Mouse (Mus musculus) CH12F3 (cell line): ENCODE results near the gene Bbs9.

Experiments used
- in situ Hi-C: fragments of 300-500 bp; cut with MboI; formaldehyde crosslinking; loops from 2 replicates; pipeline ENCODE4 v1.14.3; 2020; ENCODE audit warnings: low sequenced_read_pairs

Gene Bbs9

DNA sequence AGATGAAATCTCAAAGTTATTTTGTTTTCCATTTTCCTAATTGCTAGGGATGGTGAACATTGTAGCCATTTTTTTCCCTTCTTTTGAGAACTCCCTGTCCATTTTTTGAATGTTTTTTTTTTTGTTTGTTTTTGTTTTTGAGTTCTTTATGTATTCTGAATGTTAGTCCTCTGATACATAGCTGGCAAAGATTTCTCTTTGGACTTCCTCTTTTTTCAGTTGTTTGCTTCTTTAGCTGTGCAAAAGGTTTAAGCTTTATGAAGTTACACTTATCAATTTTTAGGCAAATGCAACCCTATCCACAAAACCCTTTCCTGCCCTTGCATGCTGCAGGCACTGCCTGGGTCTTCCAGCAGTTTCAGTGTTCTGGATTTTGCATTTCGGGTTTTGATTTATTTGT lies 143.7 kb downstream of the Bbs9 start:
- in situ Hi-C loops = no loop called here

DNA sequence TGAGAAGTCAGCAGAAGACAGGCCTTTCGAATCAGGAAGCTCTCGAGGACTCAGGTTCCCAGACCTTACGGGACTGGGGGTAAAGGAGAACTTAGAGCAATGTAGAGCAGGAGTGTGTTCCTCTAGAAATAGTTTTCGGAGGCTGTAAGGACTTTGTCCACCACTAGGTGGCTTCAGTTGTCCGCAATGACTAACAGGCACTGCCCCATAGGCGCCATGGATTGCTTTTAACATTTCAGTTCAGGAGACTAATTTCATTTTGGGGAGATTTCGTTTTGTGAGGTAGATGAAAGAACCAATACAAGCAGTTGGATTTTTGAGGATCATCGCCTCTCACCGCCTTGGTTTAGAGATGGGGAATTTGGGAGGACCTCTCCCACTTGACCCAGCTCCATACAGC lies 149.5 kb downstream of the Bbs9 start:
- in situ Hi-C loops = no loop called here

DNA sequence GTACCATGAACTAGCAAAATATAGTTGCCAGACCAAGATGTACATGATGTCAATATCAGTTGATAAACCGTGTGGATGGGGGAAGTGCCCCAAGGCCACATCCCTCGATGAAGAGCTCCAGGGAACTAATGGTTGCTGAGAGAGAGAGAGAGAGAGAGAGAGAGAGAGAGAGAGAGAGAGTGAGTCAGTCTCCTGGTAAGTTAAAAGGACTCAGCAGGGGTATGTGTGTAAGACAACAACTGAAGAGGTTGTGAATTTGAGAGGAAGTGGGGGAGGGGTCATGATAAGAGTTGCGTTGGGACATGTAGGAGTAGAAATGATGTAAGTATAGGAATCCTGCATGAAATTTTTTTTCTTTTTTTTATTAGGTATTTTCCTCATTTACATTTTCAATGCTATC lies 150.5 kb downstream of the Bbs9 start:
- in situ Hi-C loops = no loop called here

DNA sequence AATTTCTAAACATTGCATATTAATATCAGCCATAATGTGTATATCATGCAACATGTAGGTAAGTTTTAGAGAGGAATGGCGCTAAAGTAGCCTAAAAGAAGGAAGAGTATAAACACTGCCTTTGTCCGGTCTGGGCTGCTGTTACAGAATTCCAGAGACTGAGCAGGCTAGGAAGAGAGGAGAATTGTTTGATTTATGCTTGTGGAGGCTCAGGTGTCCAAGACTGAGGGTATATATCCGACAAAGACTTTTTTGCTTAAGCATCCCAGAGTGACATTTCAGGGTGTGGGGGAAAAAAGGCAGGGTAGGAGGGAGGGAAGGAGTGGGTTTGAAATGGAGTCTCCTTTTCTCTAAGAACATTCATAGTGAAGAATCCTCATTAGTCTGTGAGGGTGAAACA lies 152.4 kb downstream of the Bbs9 start:
- in situ Hi-C loops = no loop called here

DNA sequence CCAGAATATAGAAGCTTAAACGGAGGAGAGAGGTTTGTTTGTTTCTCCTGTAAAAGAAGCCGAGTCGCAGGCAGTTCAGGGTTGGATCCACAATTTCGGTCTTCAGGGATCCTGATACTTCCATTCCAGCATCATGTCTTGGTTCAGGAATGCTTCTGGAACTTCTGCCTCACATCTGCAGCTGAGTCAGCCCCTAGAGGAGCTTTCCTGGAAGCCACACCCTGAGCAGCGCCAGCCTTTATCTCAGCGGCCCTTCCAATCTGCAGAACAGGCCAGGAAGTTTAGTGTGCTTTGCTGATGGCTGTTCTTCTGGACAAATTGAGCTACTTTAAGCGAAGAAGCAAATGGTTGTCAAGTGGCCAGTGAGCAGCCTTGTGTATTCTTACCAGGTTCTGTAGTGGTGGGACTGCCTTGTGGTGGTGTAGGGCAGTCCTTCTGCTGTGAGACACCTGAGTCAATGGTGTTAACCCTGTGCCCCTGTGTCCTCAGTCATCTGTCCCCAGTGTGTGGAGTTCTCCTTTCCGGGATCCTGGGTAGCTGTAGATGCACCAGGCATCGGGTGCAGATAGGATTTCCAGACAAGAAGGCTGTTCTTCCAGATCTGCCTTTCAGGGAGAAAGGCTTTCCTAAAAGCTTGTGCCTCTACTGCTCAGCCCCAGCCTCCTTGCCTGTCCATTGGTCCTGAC lies 157.4 kb downstream of the Bbs9 start:
- in situ Hi-C loops = no loop called here

DNA sequence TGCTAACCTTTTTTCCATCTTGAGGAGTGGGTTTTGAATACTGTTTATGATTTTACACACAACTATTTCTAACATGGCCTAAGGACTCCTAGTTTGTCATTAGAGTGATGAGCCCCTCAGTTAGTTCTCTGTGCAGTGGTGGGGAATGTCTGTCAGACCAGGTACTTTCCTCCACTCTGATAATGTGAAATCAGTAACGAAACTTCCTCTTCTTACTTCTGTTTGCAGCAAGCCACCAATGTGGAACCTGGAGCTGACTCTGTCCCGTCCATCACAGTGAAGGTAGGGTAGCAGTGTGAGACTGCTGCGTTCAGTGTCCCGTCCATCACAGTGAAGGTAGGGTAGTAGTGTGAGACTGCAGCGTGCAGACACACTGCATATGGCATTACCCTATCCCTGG lies 163.0 kb downstream of the Bbs9 start:
- in situ Hi-C loops = no loop called here

DNA sequence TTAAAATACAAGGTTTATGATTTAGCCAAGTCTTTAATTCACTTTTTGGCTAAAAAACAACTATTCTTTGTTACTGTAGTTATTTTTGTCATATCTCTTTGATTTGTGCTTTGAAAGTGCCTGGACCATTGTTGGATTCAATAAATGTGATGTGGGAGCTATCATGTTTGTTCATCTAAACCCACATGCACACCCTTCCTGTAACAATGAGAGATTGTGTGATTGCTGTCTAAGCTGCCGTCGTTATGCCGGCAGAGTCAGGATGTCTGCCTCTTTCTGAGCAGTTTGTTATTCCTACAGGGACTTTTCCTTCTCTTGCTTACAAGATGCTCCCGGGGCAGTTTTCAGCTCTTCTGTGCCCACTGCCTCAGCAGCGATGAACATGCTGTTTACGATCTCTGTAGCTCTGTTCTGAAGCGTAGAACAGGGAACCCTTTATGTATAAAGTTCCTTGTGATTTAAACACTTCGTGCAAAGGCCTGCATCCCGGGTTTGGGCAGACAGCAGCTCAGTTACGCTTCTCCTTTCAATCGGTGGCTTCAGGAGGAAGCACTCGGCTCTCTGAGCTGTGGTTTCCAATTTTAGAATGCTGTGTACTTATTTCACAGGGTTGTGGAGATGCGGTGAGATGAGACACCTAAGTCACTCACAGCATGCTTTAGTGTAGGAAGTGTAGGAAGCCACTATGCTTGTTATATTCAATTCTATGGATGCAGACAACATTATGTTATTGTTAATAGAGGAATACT lies 165.3 kb downstream of the Bbs9 start:
- in situ Hi-C loops = no loop called here

DNA sequence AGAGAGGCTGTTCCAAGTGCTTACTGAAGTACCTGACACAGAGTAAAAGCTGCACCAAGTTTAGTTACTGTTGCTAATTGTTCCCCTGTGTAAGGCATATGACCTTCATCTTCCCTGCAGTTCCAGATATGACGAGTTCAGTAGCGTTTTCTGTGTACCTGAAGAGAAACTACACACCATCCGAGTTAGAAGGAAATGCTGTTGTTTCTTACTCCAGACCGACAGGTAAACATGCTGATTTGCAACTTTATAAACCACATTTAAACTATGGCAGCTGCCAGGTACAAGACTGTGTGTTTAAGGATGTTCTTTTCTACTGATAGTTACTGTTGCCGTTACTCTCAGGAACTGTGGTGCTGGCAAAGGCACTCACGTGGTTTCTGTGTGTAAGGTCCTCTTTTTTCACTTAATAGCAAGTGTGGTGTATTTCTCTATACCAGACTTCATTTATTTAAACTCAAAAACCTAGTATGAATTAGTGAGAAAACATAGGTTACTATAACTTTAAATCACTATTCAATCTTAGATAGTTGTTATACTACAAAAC lies 170.4 kb downstream of the Bbs9 start:
- in situ Hi-C loops = no loop called here

DNA sequence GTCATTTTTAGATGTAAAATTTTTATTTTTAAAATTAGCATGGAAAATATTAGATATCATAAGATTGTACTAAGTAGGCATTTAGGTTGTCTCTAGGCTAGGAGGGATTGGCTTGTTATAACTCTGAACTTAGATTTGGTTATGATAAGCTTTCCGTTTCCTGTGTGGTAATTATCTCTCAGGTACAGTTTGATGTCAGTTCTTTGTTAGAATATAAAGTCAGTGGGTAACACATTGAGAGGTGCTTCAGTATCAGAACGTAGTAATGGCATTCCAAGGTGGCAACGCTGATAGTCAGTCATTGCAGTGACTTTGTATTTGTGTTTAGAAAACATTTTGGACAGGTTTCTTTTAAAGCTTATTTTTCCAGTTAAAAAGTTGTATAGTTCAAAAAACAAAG lies 170.9 kb downstream of the Bbs9 start:
- in situ Hi-C loops = no loop called here

DNA sequence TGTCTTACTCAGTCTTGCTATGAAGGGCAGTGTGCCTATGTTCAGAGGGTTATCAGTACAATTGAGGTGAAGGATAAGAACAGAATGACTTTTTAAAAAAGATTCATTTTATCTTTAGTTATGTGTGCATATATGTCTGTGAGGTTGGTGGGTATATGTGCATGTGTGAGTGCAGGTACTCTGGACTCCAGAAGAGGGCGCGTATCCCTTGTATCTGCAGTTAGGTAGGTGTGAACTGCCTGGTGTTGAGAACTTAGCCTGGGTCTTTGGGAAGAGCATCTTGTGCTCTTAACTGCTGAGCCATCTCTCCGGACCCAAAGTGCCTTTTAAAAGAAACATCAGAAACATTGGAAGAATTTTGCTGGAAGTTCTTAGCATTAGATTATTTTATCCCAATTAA lies 172.6 kb downstream of the Bbs9 start:
- in situ Hi-C loops = no loop called here

DNA sequence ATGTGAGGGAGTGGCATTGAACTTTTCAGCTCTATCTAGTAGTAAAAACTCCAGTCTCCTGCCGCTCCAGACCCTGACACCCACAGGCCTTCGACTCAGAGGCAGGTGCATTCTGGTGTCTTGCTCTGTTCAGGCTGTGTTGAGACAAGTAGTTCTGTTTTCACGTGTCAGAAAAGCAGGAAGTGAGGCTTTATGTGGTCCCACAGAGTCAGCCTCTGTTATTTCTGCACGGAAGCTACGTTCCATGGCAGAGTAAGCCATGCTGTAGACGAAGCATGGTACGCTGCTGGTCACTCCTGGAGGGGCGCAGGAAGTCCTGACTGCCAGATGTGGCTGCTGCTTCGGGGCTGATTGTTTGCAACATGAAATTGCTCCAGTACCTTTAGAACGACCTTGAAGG lies 174.1 kb downstream of the Bbs9 start:
- in situ Hi-C loops = no loop called here

DNA sequence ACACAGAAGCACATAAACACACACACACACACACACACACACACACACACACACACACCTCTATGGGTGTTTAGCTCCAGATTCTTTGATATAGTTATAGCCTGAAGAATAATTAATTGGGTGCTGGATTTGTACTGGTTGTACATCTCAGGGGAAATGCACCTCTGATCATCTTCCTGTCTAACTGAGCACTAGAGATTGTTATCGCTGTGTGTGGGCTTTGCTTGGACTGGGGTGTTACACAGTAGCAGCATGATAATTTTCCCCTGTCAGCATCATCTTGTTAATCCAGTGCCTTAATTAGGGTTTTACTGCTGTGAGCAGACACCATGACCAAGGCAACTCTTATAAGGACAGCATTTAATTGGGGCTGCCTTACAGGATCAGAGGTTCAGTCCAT lies 175.3 kb downstream of the Bbs9 start:
- in situ Hi-C loops = no loop called here

DNA sequence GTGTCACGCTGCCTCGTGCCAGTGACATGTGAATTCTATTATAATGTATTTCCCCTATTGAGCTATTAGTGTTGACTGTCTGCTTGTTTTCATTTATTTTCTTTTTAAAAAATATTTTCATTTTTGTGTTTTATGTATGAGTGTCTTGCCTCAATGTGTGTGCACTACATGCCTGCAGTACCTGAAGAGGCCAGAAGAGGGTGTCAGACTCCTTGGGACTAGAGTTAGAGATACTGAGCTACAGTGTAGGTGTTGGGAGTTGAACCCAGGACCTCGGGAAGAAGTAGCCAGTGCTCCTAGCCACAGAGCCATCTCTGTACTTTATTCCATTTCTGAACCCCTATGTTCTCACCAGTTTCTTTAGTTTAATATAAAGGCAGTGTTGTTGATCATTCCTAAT lies 176.1 kb downstream of the Bbs9 start:
- in situ Hi-C loops = no loop called here

DNA sequence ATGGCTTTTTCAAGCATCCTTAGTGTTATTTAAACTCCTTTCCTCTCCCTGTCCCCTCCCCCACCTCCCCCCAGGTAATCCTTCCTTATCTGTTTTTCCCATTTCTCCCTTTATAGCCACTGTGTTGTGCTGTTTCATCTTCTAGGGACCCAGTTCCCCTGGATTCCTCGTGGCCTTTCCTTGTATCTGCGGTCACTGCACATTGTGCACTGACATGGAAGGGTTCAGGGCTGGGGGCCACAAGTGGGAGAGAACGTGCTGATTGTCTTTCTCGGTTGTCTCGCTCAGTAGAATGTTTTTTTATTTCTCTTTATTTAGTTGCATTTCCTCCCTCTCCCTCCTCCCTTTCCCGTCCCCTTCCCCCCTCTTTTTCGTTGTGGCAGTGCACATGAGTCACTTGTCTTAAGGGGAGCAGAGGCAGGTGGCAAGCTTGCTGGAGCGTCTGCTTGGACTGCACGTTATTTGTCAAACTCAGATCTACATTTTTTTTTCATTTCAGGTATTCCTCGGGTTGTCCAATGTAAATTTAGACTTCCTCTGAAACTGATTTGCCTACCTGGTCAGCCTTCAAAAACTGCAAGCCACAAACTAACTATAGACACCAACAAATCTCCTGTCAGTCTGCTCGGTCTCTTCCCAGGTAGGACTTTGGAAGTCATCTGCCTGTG lies 179.3 kb downstream of the Bbs9 start:
- in situ Hi-C loops = no loop called here

DNA sequence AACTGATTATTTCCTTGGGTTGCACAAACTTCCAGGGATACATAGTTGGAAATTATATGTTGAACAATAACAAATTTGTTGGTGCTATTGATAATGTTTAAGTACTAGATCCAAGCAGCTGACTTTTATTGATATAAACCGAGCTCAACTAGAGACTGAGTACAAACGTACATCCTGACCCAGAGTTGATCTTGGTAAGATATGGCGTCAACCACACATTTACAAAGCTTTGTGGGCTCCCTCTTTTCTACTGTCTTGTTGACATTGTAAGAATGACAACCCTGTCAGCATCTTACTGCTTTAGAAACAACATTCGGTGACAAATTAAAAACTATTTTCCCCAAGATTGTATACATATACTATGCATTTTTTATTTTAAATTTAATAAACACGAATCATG lies 181.7 kb downstream of the Bbs9 start:
- in situ Hi-C loops = no loop called here

DNA sequence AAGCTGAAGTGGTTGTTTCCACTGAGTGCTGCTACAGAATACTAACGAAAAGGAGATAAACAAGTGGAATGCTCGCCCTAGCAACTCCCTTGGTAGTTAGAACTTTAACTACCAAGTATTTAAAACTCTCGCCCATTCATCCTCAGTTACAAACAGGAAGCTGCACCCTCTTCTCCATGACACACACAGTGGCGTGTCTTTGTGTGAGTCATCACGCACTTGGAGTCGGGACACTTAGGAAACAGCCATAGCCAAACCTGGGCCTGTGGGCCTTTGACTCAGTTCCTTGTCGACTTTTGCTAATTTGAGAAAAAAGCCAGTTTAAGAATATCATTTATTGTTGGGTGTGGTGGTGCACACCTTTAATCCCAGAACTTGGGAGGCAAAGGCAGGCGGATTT lies 189.6 kb downstream of the Bbs9 start:
- in situ Hi-C loops = no loop called here

DNA sequence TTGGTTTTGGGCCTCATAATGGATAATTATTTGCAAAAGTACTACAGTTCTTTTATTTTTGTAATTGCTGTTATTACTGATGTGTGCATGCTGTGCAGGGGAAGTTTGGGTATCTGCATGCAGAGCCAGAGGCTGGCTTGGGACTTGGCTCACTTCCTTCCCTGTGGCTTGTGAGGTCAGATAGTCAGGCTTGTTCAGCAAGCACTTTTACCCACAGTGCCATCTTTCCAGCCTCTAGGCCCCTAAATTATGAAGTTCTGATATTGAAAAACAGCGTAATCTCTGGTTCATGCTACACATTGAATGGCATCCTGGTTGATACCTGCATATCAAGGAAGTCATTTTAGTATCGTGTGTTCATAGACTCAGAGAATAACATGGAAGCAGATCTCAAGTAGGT lies 197.4 kb downstream of the Bbs9 start:
- in situ Hi-C loops = no loop called here

DNA sequence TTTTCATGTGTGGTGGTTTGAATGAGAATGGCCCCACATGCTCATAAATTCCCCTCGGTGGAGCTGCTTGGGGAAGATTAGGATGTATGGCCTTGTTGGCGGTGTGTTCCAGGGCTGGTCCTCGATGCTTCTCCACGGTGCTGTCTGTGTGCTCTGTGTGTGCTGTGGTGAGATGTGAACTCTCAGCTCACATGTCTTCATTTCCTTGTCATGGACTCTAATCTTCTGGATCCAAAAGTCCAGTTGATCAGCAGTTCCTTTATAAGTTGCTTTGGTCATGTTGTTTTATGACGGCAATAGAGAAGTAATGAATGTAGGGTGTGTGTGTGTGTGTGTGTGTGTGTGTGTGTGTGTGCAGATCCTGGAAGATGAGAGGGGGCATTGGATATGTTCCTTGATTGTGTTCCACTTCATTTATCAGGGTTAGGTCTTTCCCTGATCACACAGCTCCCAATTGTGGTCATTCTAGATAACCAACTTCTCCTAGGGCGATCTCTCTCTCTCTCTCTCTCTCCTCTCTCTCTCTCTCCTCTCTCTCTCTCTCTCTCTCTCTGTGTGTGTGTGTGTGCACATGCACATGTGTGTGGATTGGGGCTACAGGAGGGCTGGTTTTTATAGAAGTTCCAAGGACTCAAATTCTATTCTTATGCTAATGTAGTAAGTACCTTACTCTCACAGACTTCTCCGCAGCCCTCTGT lies 201.8 kb downstream of the Bbs9 start:
- in situ Hi-C loops = no loop called here

DNA sequence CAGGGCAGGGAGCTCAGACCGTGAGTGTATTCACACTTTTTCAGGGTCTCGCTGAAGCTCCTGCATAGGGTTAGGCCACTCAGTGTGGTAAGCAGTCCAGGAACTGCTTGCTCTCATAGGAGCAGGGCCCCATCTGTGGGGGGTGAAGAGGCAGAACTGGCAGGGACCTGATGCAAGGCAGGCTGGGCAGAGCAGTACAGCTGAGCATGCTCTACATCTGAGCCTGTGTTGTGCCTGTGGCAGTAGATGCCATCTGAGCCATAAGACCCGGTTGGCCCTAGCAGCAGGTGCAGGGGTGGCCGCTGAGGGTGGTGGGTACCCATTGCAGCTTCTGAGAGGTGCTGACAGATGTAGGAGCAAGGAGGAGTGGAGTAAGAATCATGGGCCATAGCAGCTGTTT lies 202.5 kb downstream of the Bbs9 start:
- in situ Hi-C loops = no loop called here

DNA sequence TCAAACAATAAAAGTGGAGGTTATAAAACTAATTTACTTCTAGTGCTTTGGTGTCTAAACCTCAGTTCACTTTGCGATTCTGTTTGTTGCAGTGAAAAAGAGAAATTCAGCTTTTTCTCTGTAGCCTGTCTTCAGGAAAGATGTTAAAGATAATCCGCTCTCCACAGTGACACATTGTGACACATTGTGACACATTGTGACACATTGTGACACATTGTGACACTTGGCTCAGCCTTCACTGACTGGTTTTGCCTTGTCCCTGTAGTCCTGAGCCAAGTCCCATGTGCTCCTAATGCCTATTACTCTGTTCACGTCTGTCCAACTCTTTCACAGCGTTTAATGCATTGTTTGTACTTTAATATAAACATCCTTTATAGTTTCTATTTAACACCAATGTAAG lies 203.0 kb downstream of the Bbs9 start:
- in situ Hi-C loops = no loop called here

DNA sequence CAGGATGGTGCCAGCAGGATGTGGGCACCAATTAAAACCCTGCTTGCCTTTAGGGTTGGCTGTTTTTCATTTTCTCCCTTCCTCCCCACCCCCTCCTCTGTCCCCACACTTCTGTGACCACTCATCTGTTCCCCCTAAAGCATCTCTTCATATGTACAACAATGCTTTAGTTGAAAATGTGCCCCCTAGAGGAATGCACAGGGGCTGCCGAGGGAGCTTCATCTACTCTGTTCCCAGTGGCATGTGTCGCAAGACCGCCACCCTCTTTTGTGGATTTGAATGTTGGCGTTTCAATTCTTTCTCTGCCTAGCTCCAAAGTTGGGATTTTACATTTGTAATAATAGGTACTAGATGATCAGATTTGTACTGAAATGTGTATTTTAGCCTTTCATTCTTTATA lies 204.0 kb downstream of the Bbs9 start:
- in situ Hi-C loops = no loop called here
